Mouse (Mus musculus) limb, embryonic 12.5 days (tissue): Measurements from ENCODE around the gene Vstm5. TPM values are rescaled to one million over a fixed set of nuclear protein-coding genes. Genes with fewer than 3 reads are reported as not detected.

ENCODE experiments used
- ATAC-seq: fragments of 200-750 bp; cut with Nextera tagmentation; 2 replicates; pipeline ENCODE4 v1.8.0; 2017; ENCODE audit warnings: low read depth, moderate TSS enrichment; ENCODE audit not compliant: insufficient number of reproducible peaks, insufficient read depth, low FRiP score, low TSS enrichment
- H3K27ac ChIP-seq: fragments of 300-500 bp; sonication (generic); 2 replicates; pipeline ENCODE4 v1.5.1; 2016; ENCODE audit warnings: mild to moderate bottlenecking, moderate library complexity
- H3K27me3 ChIP-seq: fragments of 300-500 bp; sonication (generic); 2 replicates; pipeline ENCODE4 v1.6.1; 2016; ENCODE audit warnings: mild to moderate bottlenecking, moderate library complexity
- H3K36me3 ChIP-seq: fragments of 300-500 bp; sonication (generic); 2 replicates; pipeline ENCODE4 v1.6.1; 2016; ENCODE audit warnings: mild to moderate bottlenecking, moderate library complexity
- H3K4me1 ChIP-seq: fragments of 300-500 bp; sonication (generic); replicated peaks from 2 replicates; pipeline ENCODE4 v1.6.1; 2016
- H3K4me2 ChIP-seq: fragments of 300-500 bp; sonication (generic); 2 replicates; pipeline ENCODE4 v1.6.1; 2016; ENCODE audit warnings: mild to moderate bottlenecking, moderate library complexity
- H3K4me3 ChIP-seq: fragments of 300-500 bp; sonication (generic); replicated peaks from 2 replicates; pipeline ENCODE4 v1.5.1; 2016; ENCODE audit warnings: mild to moderate bottlenecking
- H3K9ac ChIP-seq: fragments of 300-500 bp; sonication (generic); replicated peaks from 2 replicates; pipeline ENCODE4 v1.6.1; 2016; ENCODE audit warnings: mild to moderate bottlenecking, moderate library complexity
- H3K9me3 ChIP-seq: fragments of 300-500 bp; sonication (generic); 2 replicates; pipeline ENCODE4 v1.6.1; 2016; ENCODE audit warnings: mild to moderate bottlenecking, moderate library complexity
- WGBS: fragments of 180-500 bp; shearing (Covaris S2); methylation state at CpG from one replicate; pipeline ENCODE4 v1.1.7; 2016; 5-methylcytosine and 5-hydroxymethylcytosine counted together
- polyA plus RNA-seq: library from polyadenylated mRNA; unstranded; fragments of >200 nt; fragmentation: Nextera tagmentation; extraction: Ambion mirVana; gene quantifications from 2 replicates; pipeline ENCODE4 v1.2.1, GENCODE M21; 2016

Vstm5 gene
- polyA plus RNA-seq, 1 experiment from 2014 or later = 2.6 TPM

DNA sequence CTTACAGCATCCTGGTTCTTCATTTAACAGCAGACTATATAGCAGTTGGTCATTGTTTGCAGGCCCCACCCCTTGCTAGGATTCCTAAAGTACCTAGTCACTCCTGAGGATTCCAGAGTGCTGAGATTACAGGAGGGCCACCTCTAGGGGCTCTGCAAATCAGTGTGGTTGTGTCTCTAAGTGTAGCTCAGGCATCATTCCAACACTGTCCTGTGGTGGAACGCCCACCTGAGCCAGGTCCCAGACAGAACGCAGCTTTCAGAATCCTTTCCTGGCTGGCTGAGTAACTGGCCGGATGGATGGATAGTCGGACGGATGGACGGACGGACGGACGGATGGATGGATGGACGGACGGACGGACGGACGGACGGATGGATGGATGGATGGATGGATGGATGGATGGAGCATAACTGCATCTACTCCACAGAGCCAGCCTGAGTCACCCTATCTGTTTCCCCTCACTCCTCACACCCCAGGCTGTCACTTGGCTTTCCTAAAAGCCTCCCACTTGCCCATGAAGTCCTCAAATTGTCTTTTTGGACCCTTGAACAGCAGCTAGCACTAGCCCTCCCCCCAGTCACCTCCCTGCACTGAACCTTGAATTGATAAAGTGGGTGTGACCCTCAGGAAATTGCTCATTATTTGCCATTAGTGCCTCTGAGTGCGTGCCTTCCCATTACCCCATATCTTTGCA lies 401 bp upstream of the Vstm5 start:
- Histone ChIP-seq H3K27ac (no peak overlapping the region), H3K4me3 (peak overlapping the region; percentile 45), H3K4me1 (peaks cover 10% of the 10 kb centered on the region), H3K9me3 (no peaks in the 10 kb centered on the region), H3K4me2 (peak overlapping the region; percentile 80), H3K27me3 (peaks cover 31% of the 10 kb centered on the region), H3K9ac (peak overlapping the region; percentile 59), H3K36me3 (no peaks in the 10 kb centered on the region)
- WGBS = 80% methylated on average over 16 of the region's 16 CpGs
- ATAC-seq = no peak

DNA sequence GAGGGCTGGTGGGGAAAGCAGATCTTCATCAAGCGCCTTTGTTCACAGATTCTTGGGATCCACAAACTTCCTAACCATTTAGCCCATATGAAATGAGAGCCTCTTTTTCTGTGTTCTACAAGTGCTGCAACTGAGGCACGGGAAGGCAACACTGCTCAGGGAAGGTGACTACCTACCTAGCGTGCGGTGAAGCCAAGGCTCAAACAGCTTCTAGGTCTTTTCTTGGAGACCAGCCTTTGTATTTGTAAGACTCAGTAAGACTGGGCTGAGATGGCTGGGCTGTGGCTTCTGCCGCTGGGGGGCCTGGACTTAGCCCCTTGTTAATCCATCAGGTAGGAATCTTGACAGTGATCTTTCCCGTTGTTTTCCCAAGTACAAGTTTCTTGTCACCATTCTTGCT lies 1.2 kb downstream of the Vstm5 start:
- peaks cover 12% of the 10 kb centered on the region for H3K4me1 ChIP-seq
- peaks cover 31% of the 10 kb centered on the region for H3K27me3 ChIP-seq
- no peak overlapping the region for H3K27ac ChIP-seq
- H3K4me3 ChIP-seq = no peak overlapping the region
- H3K9ac ChIP-seq = no peak overlapping the region
- ATAC-seq = no peak
- H3K4me2 ChIP-seq = no peak overlapping the region
- 87% methylated on average over 6 of the region's 6 CpGs for WGBS
- H3K9me3 ChIP-seq = no peaks in the 10 kb centered on the region
- no peaks in the 10 kb centered on the region for H3K36me3 ChIP-seq

- H3K27me3 ChIP-seq = peaks cover 31% of the 10 kb centered on the region
- H3K36me3 ChIP-seq = no peaks in the 10 kb centered on the region
- H3K9me3 ChIP-seq = no peaks in the 10 kb centered on the region
- H3K27ac ChIP-seq = no peak overlapping the region
- no peak overlapping the region for H3K4me3 ChIP-seq
- peaks cover 18% of the 10 kb centered on the region for H3K4me1 ChIP-seq
- H3K4me2 ChIP-seq = no peak overlapping the region
- ATAC-seq = no peak
- WGBS = 66% methylated on average over 6 of the region's 6 CpGs
- H3K9ac ChIP-seq = no peak overlapping the region
These were observed 2.2 kb downstream of the Vstm5 start for GRCm38 (mm10) chr9:15240863-15241595.

DNA sequence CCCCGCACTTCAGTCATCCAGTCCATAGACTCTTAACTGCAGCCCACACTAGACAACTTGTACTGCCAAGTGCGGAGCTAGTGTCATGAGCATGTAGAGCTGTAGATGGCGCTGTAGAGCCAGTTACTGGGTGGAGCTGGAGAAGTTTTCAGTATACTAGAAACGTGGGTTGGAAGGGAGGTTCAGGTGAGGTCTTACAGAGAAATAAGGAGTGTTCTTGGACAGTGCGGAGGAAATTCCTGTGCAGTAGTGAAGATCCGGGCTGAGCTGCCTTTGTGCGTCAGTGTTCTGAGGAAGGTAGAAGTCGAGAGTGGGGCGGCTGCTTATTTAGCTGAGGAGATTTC lies 2.7 kb downstream of the Vstm5 start:
- peaks cover 18% of the 10 kb centered on the region for H3K4me1 ChIP-seq
- 45% methylated on average over 9 of the region's 9 CpGs for WGBS
- H3K27me3 ChIP-seq = peaks cover 31% of the 10 kb centered on the region
- H3K9me3 ChIP-seq = no peaks in the 10 kb centered on the region
- no peak overlapping the region for H3K4me3 ChIP-seq
- H3K9ac ChIP-seq = no peak overlapping the region
- H3K4me2 ChIP-seq = no peak overlapping the region
- ATAC-seq = no peak
- H3K36me3 ChIP-seq = no peaks in the 10 kb centered on the region
- H3K27ac ChIP-seq = no peak overlapping the region

DNA sequence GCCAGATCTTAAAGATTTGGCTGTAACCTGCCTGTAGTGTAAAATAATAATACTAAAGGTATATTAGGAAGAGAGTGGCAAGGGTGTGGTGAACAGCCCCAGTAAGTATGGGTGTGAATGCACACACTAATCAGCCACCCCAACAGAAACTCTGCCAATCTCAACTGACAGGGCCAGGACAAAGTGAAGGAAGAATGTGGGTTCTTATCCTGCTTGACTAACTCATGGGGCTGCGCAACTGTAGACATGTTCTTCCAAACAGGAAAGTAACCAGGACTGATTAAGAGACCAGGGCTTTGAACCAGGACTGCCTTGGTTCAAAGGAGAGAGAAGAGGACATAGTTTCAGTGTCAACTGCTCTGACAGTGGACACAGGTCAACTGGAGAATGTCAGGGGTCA lies 3.3 kb downstream of the Vstm5 start:
- peaks cover 18% of the 10 kb centered on the region for H3K4me1 ChIP-seq
- no peaks in the 10 kb centered on the region for H3K36me3 ChIP-seq
- H3K4me2 ChIP-seq = no peak overlapping the region
- WGBS = 91% methylated on average over 1 of the region's 1 CpGs
- peaks cover 31% of the 10 kb centered on the region for H3K27me3 ChIP-seq
- no peak for ATAC-seq
- no peaks in the 10 kb centered on the region for H3K9me3 ChIP-seq
- no peak overlapping the region for H3K9ac ChIP-seq
- no peak overlapping the region for H3K4me3 ChIP-seq
- no peak overlapping the region for H3K27ac ChIP-seq

- Histone ChIP-seq H3K27me3 (peaks cover 3% of the 10 kb centered on the region), H3K36me3 (no peaks in the 10 kb centered on the region), H3K9ac (no peak overlapping the region), H3K9me3 (0 out of 2 replicates have a peak, but pooled peaks cover 7% of the 10 kb centered on the region), H3K4me2 (no peak overlapping the region), H3K27ac (no peak overlapping the region), H3K4me1 (peaks cover 8% of the 10 kb centered on the region; the same call in 1 of the 2 replicates), H3K4me3 (no peak overlapping the region)
- ATAC-seq = no peak
- WGBS = 54% methylated on average over 14 of the region's 14 CpGs
These were observed 6.7 kb downstream of the Vstm5 start for GRCm38 (mm10) chr9:15245319-15246075.

DNA sequence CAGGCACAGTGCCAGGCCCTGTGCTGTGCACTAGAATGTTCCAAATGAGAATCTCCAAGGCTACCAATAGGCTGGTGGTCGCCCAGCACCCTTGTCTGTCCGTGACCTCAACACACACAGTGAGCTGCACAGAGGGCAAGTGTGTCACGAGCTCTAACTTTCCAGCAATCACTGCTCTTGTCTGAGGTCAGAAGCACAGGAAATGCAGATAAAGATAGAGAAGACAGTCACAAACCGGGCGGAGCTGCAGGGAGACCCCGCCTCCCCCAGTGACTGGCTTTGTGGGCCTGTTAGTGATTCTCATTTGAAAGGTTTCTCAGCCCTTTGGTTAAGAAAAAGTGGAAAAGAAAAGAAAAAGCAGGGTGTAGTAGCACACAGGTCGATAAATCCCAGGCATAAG lies 11.5 kb downstream of the Vstm5 start:
- ATAC-seq = no peak

DNA sequence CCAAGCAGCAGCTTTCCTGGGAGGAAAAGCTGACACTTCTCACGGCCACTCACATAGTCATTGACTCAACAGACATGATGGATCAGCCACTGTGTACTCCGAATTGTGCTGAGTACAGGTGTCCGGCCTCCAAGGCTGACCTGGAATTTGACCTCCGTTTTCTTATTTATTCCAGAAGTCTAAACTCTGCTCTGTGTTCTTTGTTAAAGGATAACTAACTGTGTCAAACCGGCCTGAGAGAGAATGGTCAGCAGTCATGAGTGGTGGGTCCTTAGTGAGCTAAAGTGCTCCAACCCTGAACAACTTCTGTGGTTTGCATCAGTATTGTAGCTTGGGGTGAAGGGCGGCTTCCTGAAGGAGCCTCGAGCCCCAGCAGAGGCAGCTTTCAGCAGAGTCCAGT lies 13.4 kb downstream of the Vstm5 start:
- 0 out of 2 replicates have a peak, but pooled peaks cover 7% of the 10 kb centered on the region for H3K9me3 ChIP-seq

More for the DNA sequence above, 11.5 kb downstream of the Vstm5 start:
- H3K4me1 ChIP-seq = 0 out of 2 replicates have a peak, but pooled peaks cover 2% of the 10 kb centered on the region
- no peaks in the 10 kb centered on the region for H3K36me3 ChIP-seq
- H3K27me3 ChIP-seq = no peaks in the 10 kb centered on the region
- no peak overlapping the region for H3K9ac ChIP-seq
- H3K4me3 ChIP-seq = no peak overlapping the region
- 79% methylated on average over 7 of the region's 7 CpGs for WGBS
- H3K4me2 ChIP-seq = no peak overlapping the region
- no peak overlapping the region for H3K27ac ChIP-seq
- 0 out of 2 replicates have a peak, but pooled peaks cover 7% of the 10 kb centered on the region for H3K9me3 ChIP-seq

DNA sequence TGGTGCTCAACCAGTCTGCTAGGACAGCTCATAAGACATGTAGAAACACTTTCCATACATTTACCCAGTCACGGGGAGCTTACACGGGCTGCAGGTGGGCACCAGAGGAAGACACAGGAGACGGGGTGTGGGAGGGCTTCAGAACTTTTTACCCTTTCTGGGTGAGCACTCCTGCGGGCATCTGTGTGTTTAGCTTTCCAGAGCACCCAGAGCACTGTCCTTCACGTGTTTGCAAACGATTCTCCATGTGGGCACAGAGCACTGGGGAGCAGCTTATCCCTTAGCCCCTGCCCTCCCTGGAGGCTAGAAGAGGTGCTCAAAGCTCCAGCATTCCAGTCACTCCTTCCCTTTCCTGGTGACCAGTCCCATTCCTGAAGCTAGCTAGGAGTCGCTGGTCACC lies 15.7 kb downstream of the Vstm5 start:
- H3K27me3 ChIP-seq = no peaks in the 10 kb centered on the region
- no peaks in the 10 kb centered on the region for H3K9me3 ChIP-seq
- WGBS = 81% methylated on average over 7 of the region's 7 CpGs
- no peaks in the 10 kb centered on the region for H3K4me1 ChIP-seq
- H3K4me2 ChIP-seq = no peak overlapping the region
- ATAC-seq = no peak
- no peak overlapping the region for H3K4me3 ChIP-seq
- H3K9ac ChIP-seq = no peak overlapping the region
- H3K27ac ChIP-seq = no peak overlapping the region
- no peaks in the 10 kb centered on the region for H3K36me3 ChIP-seq

More for the DNA sequence above, 13.4 kb downstream of the Vstm5 start:
- WGBS = 80% methylated on average over 7 of the region's 7 CpGs
- H3K4me2 ChIP-seq = no peak overlapping the region
- no peak for ATAC-seq
- no peak overlapping the region for H3K4me3 ChIP-seq
- no peak overlapping the region for H3K9ac ChIP-seq
- H3K36me3 ChIP-seq = no peaks in the 10 kb centered on the region
- no peaks in the 10 kb centered on the region for H3K4me1 ChIP-seq
- no peak overlapping the region for H3K27ac ChIP-seq
- no peaks in the 10 kb centered on the region for H3K27me3 ChIP-seq

DNA sequence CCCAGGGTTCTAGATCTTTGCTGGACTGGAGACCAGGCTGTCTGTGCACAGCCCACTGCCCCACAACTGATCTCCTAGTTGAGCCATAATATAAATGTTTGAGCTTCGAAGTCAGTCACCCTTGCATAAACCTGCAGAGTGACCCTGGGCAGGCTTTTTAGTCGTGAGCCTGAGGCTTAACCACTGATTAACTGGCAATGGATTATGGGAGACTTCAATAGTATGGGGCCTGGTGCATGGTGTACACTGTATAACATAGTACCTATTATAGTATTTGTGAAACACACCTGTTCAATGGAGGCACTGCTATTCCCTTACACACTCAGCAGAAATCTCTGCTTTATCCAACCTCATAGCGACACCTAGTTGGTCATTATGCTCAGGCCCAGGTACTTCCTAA lies 17.4 kb downstream of the Vstm5 start:
- ATAC-seq = no peak
- Histone ChIP-seq H3K4me1 (no peaks in the 10 kb centered on the region), H3K4me2 (no peak overlapping the region), H3K27ac (no peak overlapping the region), H3K4me3 (no peak overlapping the region), H3K27me3 (no peaks in the 10 kb centered on the region), H3K36me3 (peaks cover 11% of the 10 kb centered on the region), H3K9me3 (no peaks in the 10 kb centered on the region), H3K9ac (no peak overlapping the region)
- WGBS = 76% methylated on average over 3 of the region's 3 CpGs

- H3K27me3 ChIP-seq = no peaks in the 10 kb centered on the region
- H3K9ac ChIP-seq = no peak overlapping the region
- no peak overlapping the region for H3K4me2 ChIP-seq
- H3K4me1 ChIP-seq = no peaks in the 10 kb centered on the region
- no peak overlapping the region for H3K27ac ChIP-seq
- H3K9me3 ChIP-seq = no peaks in the 10 kb centered on the region
- no peak overlapping the region for H3K4me3 ChIP-seq
- 90% methylated on average over 8 of the region's 8 CpGs for WGBS
- no peak for ATAC-seq
- H3K36me3 ChIP-seq = peaks cover 66% of the 10 kb centered on the region
These were observed 23.1 kb downstream of the Vstm5 start for GRCm38 (mm10) chr9:15261980-15262379.
